Mouse (Mus musculus): Measurements from ENCODE around the gene Ccdc39. TPM values are rescaled to one million over a fixed set of nuclear protein-coding genes. Genes with fewer than 3 reads are reported as not detected.

Ccdc39 gene
- polyA plus RNA-seq, 1 experiment from 2014 or later, result 22.8 TPM

DNA sequence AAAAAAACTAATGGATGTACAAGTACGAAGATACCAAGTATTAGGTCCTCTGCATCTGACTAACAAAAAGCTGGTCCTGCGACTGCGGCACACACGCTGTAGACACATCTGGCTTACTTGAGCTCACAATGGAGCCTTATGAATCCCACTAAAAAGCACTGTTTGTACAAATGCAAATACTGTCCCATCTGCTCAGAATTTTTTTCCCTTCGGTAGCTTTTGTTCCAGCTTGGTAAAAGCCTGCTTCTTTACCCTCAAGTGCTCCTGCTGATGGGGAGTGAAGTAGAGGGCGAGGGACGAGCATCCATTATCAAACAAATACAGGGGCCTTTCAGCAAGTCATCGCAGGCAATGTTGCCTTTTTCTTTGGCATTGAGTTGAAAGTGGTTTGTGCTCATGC, 29.3 kb upstream of the Ccdc39 start:
- Histone ChIP-seq H3K4me2 (ENCODE audit: low read length) (no peak overlapping the region), H3K9me3 (replicated peaks; ENCODE audit: control insufficient read depth, low read length, poor library complexity, severe bottlenecking) (no peaks in the 10 kb centered on the region), H3K36me3 (ENCODE audit: control insufficient read depth, insufficient read depth, low read length) (no peaks in the 10 kb centered on the region), H3K9ac (ENCODE audit: low read depth, low read length) (no peak overlapping the region), H3K27ac (ENCODE audit: low read length) (no peak overlapping the region), H3K4me1 (ENCODE audit: control insufficient read depth, insufficient read depth, low read length) (no peaks in the 10 kb centered on the region; the same call in 1 of the 2 replicates), H3K27me3 (ENCODE audit: control insufficient read depth, insufficient read depth, low read depth, low read length) (no peaks in the 10 kb centered on the region), H3K4me3 (ENCODE audit: low read depth, low read length) (no peak overlapping the region)
- ATAC-seq, result no peak
- WGBS, result 31% methylated on average over 8 of the region's 8 CpGs

DNA sequence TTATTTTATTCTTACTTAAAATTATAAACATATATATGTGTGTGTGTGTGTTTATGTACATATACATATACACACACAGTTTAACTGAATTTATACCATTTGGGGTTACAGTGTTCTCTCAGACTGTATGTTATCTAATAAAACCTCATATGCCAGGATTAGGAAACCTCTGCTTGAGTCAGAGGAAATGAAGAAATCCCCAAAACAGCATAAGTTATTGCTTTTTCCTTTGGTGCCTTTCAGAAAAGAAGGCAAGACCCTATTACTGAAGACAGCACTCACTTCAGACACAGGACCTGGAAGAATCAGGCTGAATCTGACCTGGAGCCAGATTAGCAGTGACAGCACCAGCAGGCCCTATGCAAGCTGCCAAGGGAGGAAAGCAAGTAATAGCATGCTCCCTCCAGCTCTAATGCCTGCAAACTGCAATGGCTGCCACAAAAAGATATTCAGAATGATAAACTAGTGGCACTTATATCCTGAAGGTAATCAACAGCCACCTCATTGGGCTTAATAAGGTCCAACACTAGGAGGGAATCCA, 20.0 kb upstream of the Ccdc39 start:
- no peak for ATAC-seq
- no peaks in the 10 kb centered on the region for H3K27me3 ChIP-seq (ENCODE audit: control insufficient read depth, insufficient read depth, low read depth, low read length)
- H3K4me1 ChIP-seq (ENCODE audit: control insufficient read depth, insufficient read depth, low read length), result no peaks in the 10 kb centered on the region
- H3K4me2 ChIP-seq (ENCODE audit: low read length), result no peak overlapping the region
- H3K9me3 ChIP-seq (replicated peaks; ENCODE audit: control insufficient read depth, low read length, poor library complexity, severe bottlenecking), result no peaks in the 10 kb centered on the region
- H3K27ac ChIP-seq (ENCODE audit: low read length), result no peak overlapping the region
- no peak overlapping the region for H3K9ac ChIP-seq (ENCODE audit: low read depth, low read length)
- H3K4me3 ChIP-seq (ENCODE audit: low read depth, low read length), result no peak overlapping the region
- H3K36me3 ChIP-seq (ENCODE audit: control insufficient read depth, insufficient read depth, low read length), result no peaks in the 10 kb centered on the region

- no peak overlapping the region for H3K4me2 ChIP-seq (ENCODE audit: low read length)
- ATAC-seq, result no peak
- no peak overlapping the region for H3K9ac ChIP-seq (ENCODE audit: low read depth, low read length)
- H3K27me3 ChIP-seq (ENCODE audit: control insufficient read depth, insufficient read depth, low read depth, low read length), result no peaks in the 10 kb centered on the region
- H3K36me3 ChIP-seq (ENCODE audit: control insufficient read depth, insufficient read depth, low read length), result no peaks in the 10 kb centered on the region
- H3K9me3 ChIP-seq (replicated peaks; ENCODE audit: control insufficient read depth, low read length, poor library complexity, severe bottlenecking), result no peaks in the 10 kb centered on the region
- H3K27ac ChIP-seq (ENCODE audit: low read length), result no peak overlapping the region
- 92% methylated on average over 3 of the region's 3 CpGs for WGBS
- H3K4me1 ChIP-seq (ENCODE audit: control insufficient read depth, insufficient read depth, low read length), result no peaks in the 10 kb centered on the region
- H3K4me3 ChIP-seq (ENCODE audit: low read depth, low read length), result no peak overlapping the region
These were observed 14.8 kb upstream of the Ccdc39 start for GRCm38 (mm10) chr3:33858939-33859338.

GRCm38 (mm10) chr3:33853062-33853461, 9.0 kb upstream of the Ccdc39 start:
- H3K4me3 ChIP-seq (ENCODE audit: low read depth, low read length), result no peak overlapping the region
- no peak overlapping the region for H3K27ac ChIP-seq (ENCODE audit: low read length)
- no peaks in the 10 kb centered on the region for H3K36me3 ChIP-seq (ENCODE audit: control insufficient read depth, insufficient read depth, low read length)
- H3K4me2 ChIP-seq (ENCODE audit: low read length), result no peak overlapping the region
- H3K4me1 ChIP-seq (ENCODE audit: control insufficient read depth, insufficient read depth, low read length), result no peaks in the 10 kb centered on the region
- no peak overlapping the region for H3K9ac ChIP-seq (ENCODE audit: low read depth, low read length)
- WGBS, result 62% methylated on average over 1 of the region's 1 CpGs
- ATAC-seq, result 0 out of 2 replicates have a peak, but pooled peaks have one; percentile 58
- H3K9me3 ChIP-seq (replicated peaks; ENCODE audit: control insufficient read depth, low read length, poor library complexity, severe bottlenecking), result no peaks in the 10 kb centered on the region
- H3K27me3 ChIP-seq (ENCODE audit: control insufficient read depth, insufficient read depth, low read depth, low read length), result no peaks in the 10 kb centered on the region

- H3K9ac ChIP-seq (ENCODE audit: low read depth, low read length), result no peak overlapping the region
- H3K9me3 ChIP-seq (replicated peaks; ENCODE audit: control insufficient read depth, low read length, poor library complexity, severe bottlenecking), result no peaks in the 10 kb centered on the region
- no peak overlapping the region for H3K4me2 ChIP-seq (ENCODE audit: low read length)
- WGBS, result 96% methylated on average over 4 of the region's 4 CpGs
- H3K27me3 ChIP-seq (ENCODE audit: control insufficient read depth, insufficient read depth, low read depth, low read length), result no peaks in the 10 kb centered on the region
- no peak overlapping the region for H3K27ac ChIP-seq (ENCODE audit: low read length)
- H3K4me3 ChIP-seq (ENCODE audit: low read depth, low read length), result no peak overlapping the region
- no peak for ATAC-seq
- no peaks in the 10 kb centered on the region for H3K4me1 ChIP-seq (ENCODE audit: control insufficient read depth, insufficient read depth, low read length)
- no peaks in the 10 kb centered on the region for H3K36me3 ChIP-seq (ENCODE audit: control insufficient read depth, insufficient read depth, low read length)
These were observed 6.7 kb upstream of the Ccdc39 start for GRCm38 (mm10) chr3:33850856-33851255.

GRCm38 (mm10) chr3:33846639-33847038, 2.5 kb upstream of the Ccdc39 start:
- H3K9ac ChIP-seq (ENCODE audit: low read depth, low read length), result no peak overlapping the region
- H3K27ac ChIP-seq (ENCODE audit: low read length), result no peak overlapping the region
- no peak overlapping the region for H3K4me3 ChIP-seq (ENCODE audit: low read depth, low read length)
- peaks cover 12% of the 10 kb centered on the region for H3K4me1 ChIP-seq (ENCODE audit: control insufficient read depth, insufficient read depth, low read length)
- no peak overlapping the region for H3K4me2 ChIP-seq (ENCODE audit: low read length)
- no peaks in the 10 kb centered on the region for H3K27me3 ChIP-seq (ENCODE audit: control insufficient read depth, insufficient read depth, low read depth, low read length)
- H3K9me3 ChIP-seq (replicated peaks; ENCODE audit: control insufficient read depth, low read length, poor library complexity, severe bottlenecking), result no peaks in the 10 kb centered on the region
- WGBS, result 82% methylated on average over 6 of the region's 6 CpGs
- no peaks in the 10 kb centered on the region for H3K36me3 ChIP-seq (ENCODE audit: control insufficient read depth, insufficient read depth, low read length)
- ATAC-seq, result no peak

- WGBS, result 76% methylated on average over 10 of the region's 10 CpGs
- no peak overlapping the region for H3K4me3 ChIP-seq (ENCODE audit: low read depth, low read length)
- peaks cover 9% of the 10 kb centered on the region for H3K4me1 ChIP-seq (ENCODE audit: control insufficient read depth, insufficient read depth, low read length)
- no peaks in the 10 kb centered on the region for H3K36me3 ChIP-seq (ENCODE audit: control insufficient read depth, insufficient read depth, low read length)
- H3K27ac ChIP-seq (ENCODE audit: low read length), result no peak overlapping the region
- H3K9me3 ChIP-seq (replicated peaks; ENCODE audit: control insufficient read depth, low read length, poor library complexity, severe bottlenecking), result no peaks in the 10 kb centered on the region
- no peak overlapping the region for H3K9ac ChIP-seq (ENCODE audit: low read depth, low read length)
- no peak overlapping the region for H3K4me2 ChIP-seq (ENCODE audit: low read length)
- no peak for ATAC-seq
- H3K27me3 ChIP-seq (ENCODE audit: control insufficient read depth, insufficient read depth, low read depth, low read length), result no peaks in the 10 kb centered on the region
These were observed 5.2 kb downstream of the Ccdc39 start for GRCm38 (mm10) chr3:33838877-33839276.

DNA sequence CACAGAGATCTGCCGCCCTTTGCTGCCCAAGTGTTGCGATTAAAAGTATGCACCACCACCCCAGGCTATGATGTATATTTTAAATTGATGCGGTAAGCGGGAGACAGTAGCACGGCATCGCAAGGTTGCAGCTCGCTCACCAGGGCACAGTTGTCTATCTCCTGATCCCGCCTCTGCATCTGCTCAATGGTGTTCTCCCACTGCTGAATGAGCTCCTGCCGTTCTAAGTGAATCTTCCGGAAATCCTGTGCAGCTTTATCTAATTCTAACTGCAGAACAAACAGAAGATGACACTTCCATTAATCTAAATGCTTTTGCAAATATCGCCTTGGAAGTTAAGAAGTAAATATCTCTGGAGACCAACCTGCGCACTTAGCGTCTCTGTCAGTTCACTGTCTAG, 7.5 kb downstream of the Ccdc39 start:
- H3K4me2 ChIP-seq (ENCODE audit: low read length), result no peak overlapping the region
- ATAC-seq, result no peak
- no peaks in the 10 kb centered on the region for H3K4me1 ChIP-seq (ENCODE audit: control insufficient read depth, insufficient read depth, low read length)
- H3K9me3 ChIP-seq (replicated peaks; ENCODE audit: control insufficient read depth, low read length, poor library complexity, severe bottlenecking), result no peaks in the 10 kb centered on the region
- H3K27ac ChIP-seq (ENCODE audit: low read length), result no peak overlapping the region
- no peak overlapping the region for H3K4me3 ChIP-seq (ENCODE audit: low read depth, low read length)
- 96% methylated on average over 13 of the region's 13 CpGs for WGBS
- H3K9ac ChIP-seq (ENCODE audit: low read depth, low read length), result no peak overlapping the region
- H3K27me3 ChIP-seq (ENCODE audit: control insufficient read depth, insufficient read depth, low read depth, low read length), result no peaks in the 10 kb centered on the region
- H3K36me3 ChIP-seq (ENCODE audit: control insufficient read depth, insufficient read depth, low read length), result no peaks in the 10 kb centered on the region

GRCm38 (mm10) chr3:33832351-33832750, 11.8 kb downstream of the Ccdc39 start:
- no peaks in the 10 kb centered on the region; the same call in 1 of the 2 replicates for H3K36me3 ChIP-seq (ENCODE audit: control insufficient read depth, insufficient read depth, low read length)
- no peak overlapping the region for H3K4me2 ChIP-seq (ENCODE audit: low read length)
- H3K9ac ChIP-seq (ENCODE audit: low read depth, low read length), result no peak overlapping the region
- no peaks in the 10 kb centered on the region for H3K27me3 ChIP-seq (ENCODE audit: control insufficient read depth, insufficient read depth, low read depth, low read length)
- no peak overlapping the region for H3K27ac ChIP-seq (ENCODE audit: low read length)
- H3K9me3 ChIP-seq (replicated peaks; ENCODE audit: control insufficient read depth, low read length, poor library complexity, severe bottlenecking), result no peaks in the 10 kb centered on the region
- WGBS, result 85% methylated on average over 10 of the region's 10 CpGs
- no peak overlapping the region for H3K4me3 ChIP-seq (ENCODE audit: low read depth, low read length)
- H3K4me1 ChIP-seq (ENCODE audit: control insufficient read depth, insufficient read depth, low read length), result no peaks in the 10 kb centered on the region
- no peak for ATAC-seq
